Mouse (Mus musculus) cerebellum, postnatal 10 days (tissue): ENCODE data around the gene Pcdh19.

Experiments
- DNase-seq, 2 experiments: peaks; one replicate each; pipeline ENCODE4 v3.0.0; 2021; ENCODE audit warnings: mixed read lengths in 2 of 2

Gene Pcdh19

DNA sequence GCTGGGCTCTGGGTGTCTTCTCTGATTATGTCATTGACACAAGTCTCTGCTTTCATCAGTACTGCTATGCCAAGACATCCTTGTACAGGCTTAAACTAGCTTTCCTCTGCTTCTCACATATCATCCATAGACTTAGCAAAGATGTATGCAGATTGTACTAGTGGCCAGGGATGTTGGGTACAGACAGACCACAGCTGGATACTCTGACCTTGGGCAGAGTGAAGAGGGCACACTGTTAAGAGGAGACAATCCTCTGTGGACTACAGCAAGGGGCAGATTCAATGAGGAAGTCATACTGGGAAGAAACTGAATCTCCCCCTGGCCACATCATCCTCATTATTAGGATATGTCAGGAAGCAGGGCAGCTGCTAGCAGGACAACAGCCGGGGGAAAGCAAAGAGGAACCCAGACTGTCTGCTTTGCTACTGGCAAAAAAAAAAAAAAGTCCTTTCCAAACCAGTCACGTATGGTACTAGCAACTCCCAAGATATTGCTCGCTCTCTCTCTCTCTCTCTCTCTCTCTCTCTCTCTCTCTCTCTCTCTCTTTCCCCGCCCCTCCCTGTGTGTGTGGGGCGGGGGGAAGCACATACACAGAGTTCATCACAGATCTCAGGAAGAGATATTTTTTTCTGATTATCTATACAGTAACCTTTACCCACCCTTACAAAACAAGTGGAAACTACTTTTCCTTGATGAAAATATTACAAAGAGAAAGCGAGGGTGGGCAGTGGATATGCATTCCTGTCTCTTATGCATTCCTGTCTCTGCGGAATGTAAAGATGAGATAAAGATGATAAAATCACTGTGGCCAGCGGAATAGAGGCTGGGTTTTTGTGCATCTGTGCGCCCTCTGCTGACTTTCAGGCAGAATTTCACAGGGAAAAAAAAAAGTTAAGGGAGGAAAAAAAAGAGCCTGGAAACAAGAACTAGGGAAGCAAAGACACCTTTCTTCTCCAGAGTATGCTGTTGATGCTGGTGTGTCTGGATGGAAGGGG is 31.2 kb downstream of the Pcdh19 start:
- peak; percentile 21 to 25 for DNase-seq

DNA sequence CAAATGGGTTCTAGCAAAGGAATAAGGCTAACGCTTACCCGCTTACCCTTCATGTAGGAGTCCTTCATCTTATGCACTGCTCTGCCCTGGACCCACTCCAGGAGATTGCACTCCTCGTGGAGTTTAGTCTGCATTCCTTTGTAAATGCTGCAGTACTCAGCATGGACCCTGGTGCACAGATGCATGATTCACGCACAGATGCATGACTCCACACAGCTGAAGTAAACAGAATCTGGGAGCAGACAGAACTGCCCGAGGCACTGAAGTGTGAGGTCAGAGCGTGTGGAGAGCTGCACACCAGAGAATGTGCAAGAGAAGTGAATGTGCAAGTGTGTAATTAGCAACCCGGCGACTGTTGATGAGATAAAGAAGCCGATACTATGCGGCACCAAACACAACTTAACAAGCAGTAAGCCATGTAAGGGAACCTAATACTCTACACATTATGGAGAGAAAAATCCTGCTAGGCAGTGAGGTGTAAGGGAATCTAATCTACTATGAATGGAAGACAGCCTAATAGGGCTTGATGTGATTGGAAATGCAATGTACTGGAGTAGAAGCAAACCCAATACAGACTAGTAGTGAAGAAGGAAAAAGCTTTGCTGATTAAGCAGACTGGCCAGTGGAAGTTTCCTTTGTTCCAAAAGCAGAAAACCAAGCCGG is 32.8 kb downstream of the Pcdh19 start:
- DNase-seq = peak; percentile 1 to 2

GRCm38 (mm10) chrX:133655196-133655595 is 33.6 kb downstream of the Pcdh19 start:
- DNase-seq = no peak

DNA sequence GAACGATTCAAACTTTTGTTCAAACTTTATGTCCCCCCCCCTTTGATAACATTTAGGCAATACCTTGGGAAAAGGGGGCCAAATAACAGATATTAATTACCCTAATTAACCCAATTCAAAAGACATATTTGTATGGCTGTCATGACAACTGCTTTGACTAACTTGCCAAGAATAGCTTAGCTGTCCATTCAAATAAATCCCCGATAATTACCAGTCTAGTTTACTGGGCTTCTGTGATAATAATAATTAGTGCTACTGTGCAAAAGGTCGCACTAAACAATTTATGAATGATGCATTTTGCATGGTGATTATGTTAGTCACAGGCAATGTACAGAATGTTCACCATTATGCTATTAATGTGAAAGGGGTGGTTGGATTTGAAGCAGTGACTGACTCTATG is 35.7 kb downstream of the Pcdh19 start:
- DNase-seq = no peak

GRCm38 (mm10) chrX:133650379-133650778 is 38.4 kb downstream of the Pcdh19 start:
- DNase-seq = no peak

GRCm38 (mm10) chrX:133647809-133648208 is 41.0 kb downstream of the Pcdh19 start:
- no peak for DNase-seq

- no peak for DNase-seq
These were observed 49.3 kb downstream of the Pcdh19 start for GRCm38 (mm10) chrX:133639445-133639844.

- no peak for DNase-seq
These were observed 59.2 kb downstream of the Pcdh19 start for GRCm38 (mm10) chrX:133629538-133629937.

DNA sequence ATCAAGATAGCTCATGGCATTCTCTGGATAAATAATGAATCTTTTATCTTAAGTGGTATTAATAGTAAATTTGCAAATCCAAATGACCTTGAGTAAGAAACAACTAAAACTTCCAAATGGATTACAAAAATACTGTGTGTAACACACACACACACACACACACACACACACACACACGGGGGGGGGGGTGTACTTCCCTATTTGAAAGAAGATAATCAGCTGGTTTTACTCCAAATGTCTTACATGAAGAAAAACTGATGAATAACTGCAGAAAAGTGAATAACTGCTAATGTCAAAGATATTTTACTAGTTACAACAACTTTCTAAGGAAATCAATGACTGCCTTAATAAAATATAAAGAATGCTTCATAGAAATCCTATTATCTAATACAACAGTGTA is 70.6 kb downstream of the Pcdh19 start:
- DNase-seq = no peak

- no peak for DNase-seq
These were observed 83.0 kb downstream of the Pcdh19 start for GRCm38 (mm10) chrX:133605828-133606227.

DNA sequence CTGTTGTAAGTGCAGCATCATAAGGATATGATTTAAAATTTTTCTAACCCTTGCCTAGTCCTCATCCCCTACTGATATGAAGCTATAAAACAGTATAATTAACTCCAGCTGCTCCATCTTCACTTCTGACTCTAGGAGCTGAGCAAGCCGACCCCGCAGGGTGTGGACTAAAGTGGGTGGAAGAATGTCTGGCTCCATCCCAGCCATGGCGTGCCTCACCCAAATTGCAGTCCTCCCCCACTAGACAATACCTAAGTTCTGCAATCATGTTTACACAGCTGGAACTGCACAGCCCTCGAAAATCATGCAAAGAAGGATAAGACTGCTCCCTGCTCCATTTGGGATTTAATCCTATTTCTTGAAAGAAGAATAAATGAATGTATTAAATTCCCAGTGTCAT is 84.5 kb downstream of the Pcdh19 start:
- DNase-seq = peak in 1 of 2 experiments; percentile 2

DNA sequence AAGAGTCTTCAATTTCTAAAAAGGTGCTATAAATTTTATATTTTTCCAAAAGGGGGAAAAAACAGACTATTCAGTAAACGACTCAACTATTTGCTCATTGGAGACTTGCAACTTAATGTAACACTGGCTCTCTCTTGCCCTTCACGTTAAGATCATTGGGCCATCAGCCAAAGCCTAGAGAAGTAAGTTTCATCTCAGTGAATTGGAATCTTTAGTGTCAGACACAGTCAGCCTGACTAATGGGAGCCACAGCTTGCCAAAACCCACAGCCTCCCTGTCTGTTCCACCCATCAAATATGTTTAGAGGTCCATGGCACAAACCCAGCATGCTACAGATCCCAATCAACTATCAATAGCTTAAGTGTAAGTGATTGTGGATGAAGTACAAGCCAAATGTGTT is 86.7 kb downstream of the Pcdh19 start:
- no peak for DNase-seq

- no peak for DNase-seq
These were observed 87.1 kb downstream of the Pcdh19 start for GRCm38 (mm10) chrX:133601658-133602057.

GRCm38 (mm10) chrX:133601195-133601594 is 87.6 kb downstream of the Pcdh19 start:
- no peak for DNase-seq

- peak in 1 of 2 experiments; percentile 1 for DNase-seq
These were observed 113.0 kb downstream of the Pcdh19 start for GRCm38 (mm10) chrX:133575601-133576382.

- no peak for DNase-seq
These were observed 123.4 kb downstream of the Pcdh19 start for GRCm38 (mm10) chrX:133565355-133565754.
